Mouse (Mus musculus) layer of hippocampus, adult 2 months (tissue): Measurements from ENCODE around the gene Lexm. TPM values are rescaled to one million over a fixed set of nuclear protein-coding genes. Genes with fewer than 3 reads are reported as not detected.

Experiments used
- DNase-seq, 2 experiments: peaks; one replicate each; pipeline ENCODE4 v3.0.0; 2022; ENCODE audit warnings: low spot score in 2 of 2
- H3K27ac ChIP-seq: fragments of 200-600 bp; 2 replicates; pipeline ENCODE4 v1.8.1; 2022
- H3K4me3 ChIP-seq: fragments of 200-600 bp; 2 replicates; pipeline ENCODE4 v1.8.1; 2022; ENCODE audit warnings: mild to moderate bottlenecking
- CTCF ChIP-seq: fragments of 200-600 bp; conservative IDR thresholded peaks from 2 replicates; pipeline ENCODE4 v1.8.1; 2022; ENCODE audit warnings: antibody characterized with exemption, mild to moderate bottlenecking, moderate library complexity
- total RNA-seq, 2 experiments: library from RNA; stranded (reverse); gene quantifications; 2 replicates each; pipeline ENCODE4 v1.2.3; 2021

Gene Lexm
- total RNA-seq, 2 experiments from 2014 or later, result 0.71 TPM; not detected in 1

DNA sequence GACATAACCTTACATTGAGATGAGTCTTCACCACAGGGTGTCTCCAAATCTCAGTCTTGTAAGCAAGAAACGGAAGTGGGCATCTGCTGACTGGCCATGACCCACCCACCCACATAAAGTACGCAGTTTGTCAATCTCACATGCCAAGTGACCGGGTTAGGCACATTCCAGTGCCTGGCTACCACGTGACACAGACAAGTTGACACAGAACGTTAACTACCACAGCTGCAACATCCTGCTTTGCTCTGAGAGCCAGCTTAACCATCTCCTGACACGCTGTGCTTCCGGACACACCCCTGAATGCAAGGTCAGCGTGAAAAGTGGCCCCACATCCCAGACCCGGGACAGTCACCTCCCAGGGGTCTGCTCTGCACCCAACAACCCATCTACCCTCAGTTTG lies 26.9 kb downstream of the Lexm start:
- H3K27ac ChIP-seq, result no peak overlapping the region

DNA sequence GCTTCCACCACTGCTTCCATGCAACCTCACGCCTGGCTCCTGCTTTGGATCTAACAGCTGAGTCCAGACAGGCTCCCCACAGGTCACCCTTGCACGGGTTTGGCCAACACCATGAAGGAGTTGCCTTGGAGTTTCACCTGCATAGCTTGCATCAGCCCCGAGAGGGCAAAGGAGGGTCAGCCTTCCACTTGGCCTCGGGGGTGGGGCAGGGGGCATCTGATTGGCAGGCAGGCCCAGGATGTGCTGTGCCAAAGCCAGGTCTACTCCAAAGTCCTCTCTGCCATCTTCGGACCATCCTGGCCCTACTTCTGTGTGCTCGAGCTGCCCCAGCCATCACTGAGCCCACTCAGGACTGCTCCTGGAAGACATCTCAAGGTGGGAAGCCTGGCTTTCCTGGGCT lies 30.0 kb downstream of the Lexm start:
- no peak for TF ChIP-seq CTCF
- no peak for DNase-seq
- Histone ChIP-seq H3K27ac (no peak overlapping the region), H3K4me3 (no peak overlapping the region)

More for the DNA sequence above, 26.9 kb downstream of the Lexm start:
- TF ChIP-seq CTCF, result no peak
- no peak for DNase-seq
- H3K4me3 ChIP-seq, result no peak overlapping the region

DNA sequence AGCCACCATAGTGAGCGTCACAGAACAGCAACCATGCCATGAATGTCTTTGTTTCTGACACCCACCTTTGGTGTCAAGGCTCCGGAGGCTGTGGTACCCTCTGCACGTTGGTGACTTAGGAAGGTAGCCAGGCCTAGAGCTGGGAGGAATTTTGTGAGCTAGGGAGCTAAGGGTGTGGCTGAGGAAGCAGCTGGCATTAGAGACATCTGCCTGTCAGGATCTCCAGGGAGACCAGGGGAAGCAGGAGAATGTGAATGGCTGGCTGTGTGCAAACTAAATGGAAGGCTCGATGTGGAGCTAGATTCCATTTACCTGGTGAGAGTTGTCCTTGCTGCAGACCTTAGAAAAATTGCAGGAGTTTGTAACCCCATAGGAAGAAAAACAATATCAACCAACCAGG lies 32.4 kb downstream of the Lexm start:
- H3K27ac ChIP-seq, result no peak overlapping the region
- no peak for DNase-seq
- TF ChIP-seq CTCF, result no peak
- no peak overlapping the region for H3K4me3 ChIP-seq

DNA sequence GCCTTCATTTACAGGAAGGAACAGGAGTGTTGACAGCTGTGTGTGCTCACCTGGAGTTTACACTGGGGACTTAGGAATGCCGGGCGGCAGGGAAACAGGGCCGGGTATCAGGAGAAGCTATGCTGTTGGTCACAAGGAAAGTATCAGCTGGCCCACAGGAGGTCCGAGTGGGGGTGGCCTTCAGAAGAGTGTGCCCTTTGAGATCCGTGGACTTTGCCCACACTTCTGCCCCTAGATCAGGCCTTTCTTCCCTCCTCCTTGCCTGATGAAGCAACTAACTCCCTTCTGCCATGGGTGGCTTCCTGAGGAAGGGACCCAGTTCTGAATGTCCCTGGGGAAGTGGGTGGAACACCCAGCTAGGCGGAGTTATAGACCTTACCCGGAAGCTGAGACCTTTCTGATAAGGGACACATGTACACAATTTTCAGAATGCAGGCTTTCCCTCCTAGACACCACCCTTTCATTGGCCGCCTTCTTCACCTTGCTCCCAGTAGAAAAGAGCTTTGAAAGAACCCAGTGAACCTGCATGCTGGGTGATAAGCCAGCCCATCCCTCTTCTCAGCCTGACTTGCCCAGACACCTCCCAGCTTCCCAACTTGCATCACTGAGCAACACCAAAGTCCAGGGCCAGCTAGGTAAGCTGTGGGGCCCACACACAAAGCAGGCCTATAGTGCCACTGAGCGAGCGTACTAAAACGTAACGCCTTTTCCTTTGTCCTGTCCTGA lies 34.5 kb downstream of the Lexm start:
- Histone ChIP-seq H3K27ac (no peak overlapping the region), H3K4me3 (no peak overlapping the region)
- DNase-seq, result no peak
- no peak for TF ChIP-seq CTCF

DNA sequence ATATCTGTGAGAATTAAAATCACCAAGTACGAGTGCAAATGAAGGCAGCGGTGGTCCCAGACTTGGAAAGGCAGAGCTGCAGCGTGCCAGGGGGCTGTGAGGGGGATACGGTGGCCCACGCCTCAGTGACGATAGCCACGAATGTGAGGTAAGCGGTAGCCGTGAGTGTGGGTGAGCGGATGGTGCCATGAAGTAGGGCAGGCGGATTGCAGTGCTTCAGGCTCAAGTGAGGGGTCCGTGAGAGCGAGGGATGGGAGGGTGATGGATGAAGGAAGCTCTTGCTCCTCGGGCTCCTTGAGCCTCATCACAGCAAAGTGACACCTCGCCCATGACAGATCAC lies 35.2 kb downstream of the Lexm start:
- Histone ChIP-seq H3K4me3 (no peak overlapping the region), H3K27ac (no peak overlapping the region)
- no peak for TF ChIP-seq CTCF
- no peak for DNase-seq

DNA sequence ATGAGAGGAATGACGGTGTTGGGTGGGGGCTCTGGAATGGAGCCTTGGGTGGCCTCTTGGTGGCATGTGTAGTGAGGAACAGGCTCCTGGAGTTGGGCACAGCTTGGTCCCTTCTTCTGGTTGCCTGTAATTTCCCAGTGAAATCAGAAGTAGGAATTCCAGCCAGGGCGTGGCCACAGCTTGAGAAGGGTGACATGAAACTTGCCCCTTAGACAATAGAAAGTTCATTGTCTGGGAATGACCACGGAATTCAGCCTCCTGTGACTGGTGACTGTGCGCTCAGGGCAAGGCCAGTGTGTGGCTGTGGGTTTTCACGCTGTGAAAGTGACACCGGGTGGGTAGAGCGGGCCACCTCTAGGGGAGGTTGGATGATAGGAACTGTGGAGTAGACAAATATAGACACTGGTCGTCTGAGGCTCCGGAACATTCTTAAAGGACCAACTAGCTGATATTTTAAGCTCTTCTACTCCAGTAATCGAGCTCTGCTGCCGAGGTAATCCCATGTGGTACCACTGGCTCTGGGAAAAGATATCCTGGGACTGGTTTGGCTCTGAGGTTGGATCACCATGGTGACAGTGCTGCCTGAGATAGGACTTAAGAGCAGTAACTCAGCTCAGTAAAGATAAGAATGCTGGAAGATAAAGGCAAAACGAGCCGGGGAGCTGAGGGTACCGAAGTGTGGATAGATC lies 35.7 kb downstream of the Lexm start:
- Histone ChIP-seq H3K4me3 (no peak overlapping the region), H3K27ac (no peak overlapping the region)
- DNase-seq, result no peak
- TF ChIP-seq CTCF, result no peak

DNA sequence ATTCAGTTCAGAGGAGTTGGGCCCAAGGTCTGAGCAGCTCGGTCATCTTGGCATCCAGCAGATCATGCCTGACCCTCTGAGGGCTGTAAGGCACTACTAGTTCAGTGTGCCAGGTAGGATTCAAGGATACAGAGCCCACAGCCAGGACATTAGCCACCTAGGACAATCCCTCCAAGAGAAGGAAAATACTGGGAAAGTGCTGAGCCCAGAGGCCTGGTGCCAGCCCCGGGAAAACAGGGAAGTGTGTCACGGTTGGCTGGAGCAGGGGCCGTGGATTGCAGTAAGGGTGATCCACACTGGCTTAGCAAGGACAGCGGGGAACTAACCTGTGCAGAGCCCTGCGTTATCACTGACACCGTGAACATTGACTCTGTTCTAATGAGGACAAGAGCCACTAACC lies 39.5 kb downstream of the Lexm start:
- no peak overlapping the region for H3K4me3 ChIP-seq

DNA sequence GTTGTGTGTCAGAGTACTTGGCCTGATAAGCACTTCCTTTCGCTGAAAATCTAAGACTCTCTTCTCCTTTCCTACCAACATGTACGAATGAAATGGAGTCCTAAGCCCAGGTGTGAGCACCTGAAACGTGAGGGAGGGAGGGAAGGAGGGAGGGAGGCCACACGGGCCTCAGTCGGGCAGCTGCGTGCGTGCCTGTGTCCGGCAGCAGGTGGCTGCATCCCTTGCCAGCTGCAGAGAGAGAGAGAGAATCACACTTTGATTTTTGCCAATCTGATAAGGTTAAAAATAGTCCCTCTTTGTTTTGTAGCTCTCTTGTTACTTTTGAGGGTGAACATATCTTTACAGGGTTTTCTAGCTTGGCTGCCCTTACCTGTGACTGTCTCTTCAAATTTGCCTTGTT lies 42.0 kb downstream of the Lexm start:
- DNase-seq, result no peak

More for the DNA sequence above, 39.5 kb downstream of the Lexm start:
- no peak for DNase-seq
- TF ChIP-seq CTCF, result no peak
- H3K27ac ChIP-seq, result no peak overlapping the region

DNA sequence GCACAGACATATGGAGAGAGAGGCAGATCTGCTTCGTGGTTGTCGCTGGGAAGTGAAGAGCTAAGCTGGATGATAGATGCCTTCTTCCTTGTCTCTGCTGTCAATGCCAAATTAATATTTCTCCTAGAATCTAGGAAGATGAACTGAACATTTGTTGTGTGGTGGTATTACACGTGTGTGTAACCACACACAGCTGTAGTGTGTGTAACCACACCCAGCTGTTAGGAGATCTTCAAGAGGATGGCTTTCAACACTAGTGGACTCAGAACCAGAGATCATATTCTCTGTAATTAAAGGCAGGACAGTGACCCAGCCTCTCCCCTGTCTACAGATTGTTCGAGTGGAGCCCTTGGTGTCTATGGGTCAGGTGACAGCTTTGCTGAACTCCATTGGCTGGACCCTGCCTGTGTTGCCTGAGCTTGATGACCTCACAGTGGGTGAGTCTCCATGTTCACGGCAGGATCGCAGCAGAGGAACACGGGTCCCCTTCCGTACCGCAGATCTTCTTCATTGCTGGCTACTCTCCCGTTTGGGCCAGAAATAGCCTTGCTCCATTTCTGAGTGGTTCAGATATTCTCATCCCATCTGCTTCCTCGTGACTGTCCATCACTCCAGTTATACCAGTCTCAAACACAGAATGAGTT lies 45.8 kb downstream of the Lexm start:
- no peak for TF ChIP-seq CTCF
- DNase-seq, result no peak
- Histone ChIP-seq H3K27ac (no peak overlapping the region), H3K4me3 (no peak overlapping the region)

More for the DNA sequence above, 42.0 kb downstream of the Lexm start:
- TF ChIP-seq CTCF, result no peak
- Histone ChIP-seq H3K4me3 (no peak overlapping the region), H3K27ac (no peak overlapping the region)

DNA sequence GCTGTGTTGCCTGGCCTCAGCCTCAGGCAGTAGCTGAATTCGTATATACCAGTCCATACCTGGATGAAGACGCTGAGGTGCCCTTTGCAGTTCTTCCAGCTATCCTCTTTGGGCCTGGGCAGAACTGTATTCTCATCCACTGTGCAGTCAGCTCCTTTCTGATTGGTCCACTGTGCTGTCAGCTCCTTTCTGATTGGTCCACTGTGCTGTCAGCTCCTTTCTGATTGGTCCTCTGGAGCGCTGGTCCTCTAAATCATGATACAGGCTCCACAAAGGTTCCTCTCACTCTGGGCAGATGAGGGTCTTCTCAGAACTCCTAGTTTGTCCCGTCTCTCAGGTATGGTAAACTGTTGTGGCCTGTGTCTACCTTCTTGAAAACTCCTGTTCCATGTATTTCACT lies 47.4 kb downstream of the Lexm start:
- TF ChIP-seq CTCF, result no peak
- no peak for DNase-seq
- Histone ChIP-seq H3K27ac (no peak overlapping the region), H3K4me3 (no peak overlapping the region)

DNA sequence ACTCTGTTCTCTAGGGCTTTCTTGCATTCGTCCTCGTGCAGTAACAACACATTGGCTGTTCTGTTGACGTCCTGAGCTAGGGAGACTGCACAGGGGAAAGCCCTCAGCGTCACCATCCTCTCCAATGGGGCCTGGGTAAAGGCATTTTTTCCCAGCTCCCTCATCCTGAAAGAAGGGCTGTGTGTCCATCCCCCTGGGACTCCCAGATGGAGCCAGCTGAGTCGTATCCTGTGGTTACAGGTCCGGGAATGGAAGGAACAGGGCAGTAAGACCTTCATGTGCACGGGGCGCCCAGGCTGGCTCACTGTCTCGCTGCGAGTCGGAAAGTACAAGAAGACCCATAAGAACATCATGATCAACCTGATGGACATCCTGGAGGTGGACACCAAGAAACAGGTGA lies 52.9 kb downstream of the Lexm start:
- no peak overlapping the region for H3K27ac ChIP-seq
- no peak overlapping the region for H3K4me3 ChIP-seq
- no peak for DNase-seq
- no peak for TF ChIP-seq CTCF

DNA sequence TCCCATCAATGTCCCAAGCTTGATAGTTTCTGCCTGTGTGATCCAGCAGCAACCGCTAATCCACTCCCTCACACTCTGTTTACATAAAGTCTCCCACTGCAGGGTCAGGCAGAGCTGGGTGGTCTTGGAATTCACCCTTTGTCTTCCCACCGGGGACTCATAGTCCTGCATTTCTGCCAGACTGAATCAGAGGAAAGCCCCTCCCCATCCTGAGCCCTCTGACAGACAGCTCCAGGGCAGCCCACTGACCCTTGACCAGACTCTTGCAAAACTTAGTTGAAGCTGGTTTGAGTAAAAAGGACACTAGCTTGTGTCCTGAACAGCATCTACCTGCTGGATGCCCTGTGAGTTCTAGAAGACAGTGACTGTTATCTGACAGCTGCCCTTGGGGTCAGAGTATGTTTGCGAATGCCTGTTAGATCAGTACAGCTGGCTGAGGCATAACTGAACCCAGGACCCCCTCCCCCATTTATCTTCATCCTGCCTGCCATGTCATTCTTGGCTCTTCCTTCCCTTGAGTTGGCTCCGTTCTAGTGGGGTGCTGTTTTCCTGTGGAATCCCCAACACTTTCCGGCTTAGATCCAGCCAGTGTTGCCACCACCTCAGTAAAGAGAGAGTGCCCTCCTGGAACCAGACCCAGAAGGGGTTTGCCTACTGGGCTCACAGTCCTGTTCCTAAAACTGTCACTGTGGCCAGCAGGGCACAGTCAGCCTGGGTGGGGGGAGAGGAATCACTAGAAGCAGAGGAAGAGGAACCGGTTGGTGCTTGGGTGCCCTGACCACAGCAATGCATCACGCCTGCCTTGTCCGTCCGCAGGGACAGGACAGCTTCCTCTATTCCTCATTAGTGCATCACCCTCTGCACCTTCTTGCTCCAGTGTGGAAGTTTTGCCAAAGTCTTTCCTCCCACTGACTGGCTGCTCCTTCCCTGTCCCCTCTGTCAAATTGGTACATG lies 53.9 kb downstream of the Lexm start:
- Histone ChIP-seq H3K4me3 (peak overlapping the region; percentile 78), H3K27ac (no peak overlapping the region)
- TF ChIP-seq CTCF, result no peak
- DNase-seq, result no peak

DNA sequence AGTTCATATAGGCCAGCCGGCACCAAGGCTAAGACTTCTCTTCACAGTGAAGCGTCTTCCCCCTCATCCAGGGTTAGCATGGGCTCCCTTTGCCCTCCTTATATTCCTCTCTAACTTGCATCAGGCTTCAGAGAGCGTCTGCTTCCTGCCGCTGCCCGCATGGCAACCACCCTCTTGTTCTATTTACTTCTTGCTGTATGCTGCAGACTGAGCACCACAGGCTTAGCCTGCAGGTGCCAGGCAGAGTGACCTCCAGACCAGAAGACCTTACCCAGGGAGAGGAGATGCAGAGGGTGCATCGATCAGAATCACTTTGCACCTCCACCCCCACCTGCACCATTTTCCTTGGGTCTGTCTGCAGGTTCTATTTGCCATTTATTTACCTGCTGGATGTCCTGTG lies 55.0 kb downstream of the Lexm start:
- Histone ChIP-seq H3K27ac (no peak overlapping the region), H3K4me3 (peak overlapping the region; percentile 78)
- no peak for TF ChIP-seq CTCF
- DNase-seq, result no peak
